Mouse (Mus musculus) midbrain, embryonic 15.5 days (tissue): ENCODE data around the gene Gm20662. TPM values are rescaled to one million over a fixed set of nuclear protein-coding genes. Genes with fewer than 3 reads are reported as not detected.

Source experiments
- ATAC-seq: fragments of 200-750 bp; cut with Nextera tagmentation; replicated peaks from 2 replicates; pipeline ENCODE4 v1.8.0; 2017; ENCODE audit warnings: moderate TSS enrichment
- H3K27ac ChIP-seq: fragments of 300-500 bp; sonication (generic); 2 replicates; pipeline ENCODE4 v1.5.1; 2015; ENCODE audit warnings: mild to moderate bottlenecking, inconsistent platforms
- H3K27me3 ChIP-seq: fragments of 300-500 bp; sonication (generic); replicated peaks from 2 replicates; pipeline ENCODE4 v1.6.1; 2015; ENCODE audit warnings: inconsistent platforms
- H3K36me3 ChIP-seq: fragments of 300-500 bp; sonication (generic); replicated peaks from 2 replicates; pipeline ENCODE4 v1.6.1; 2015; ENCODE audit warnings: inconsistent platforms
- H3K4me1 ChIP-seq: fragments of 300-500 bp; sonication (generic); 2 replicates; pipeline ENCODE4 v1.6.1; 2015; ENCODE audit warnings: inconsistent platforms
- H3K4me2 ChIP-seq: fragments of 300-500 bp; sonication (generic); 2 replicates; pipeline ENCODE4 v1.6.1; 2015; ENCODE audit warnings: inconsistent platforms, mild to moderate bottlenecking, moderate library complexity
- H3K4me3 ChIP-seq: fragments of 300-500 bp; sonication (generic); 2 replicates; pipeline ENCODE4 v1.5.1; 2015; ENCODE audit warnings: mild to moderate bottlenecking, inconsistent platforms
- H3K9ac ChIP-seq: fragments of 300-500 bp; sonication (generic); 2 replicates; pipeline ENCODE4 v1.6.1; 2015; ENCODE audit warnings: mild to moderate bottlenecking, inconsistent platforms
- H3K9me3 ChIP-seq: fragments of 300-500 bp; sonication (generic); 2 replicates; pipeline ENCODE4 v1.6.1; 2016; ENCODE audit warnings: inconsistent platforms
- WGBS: fragments of 180-500 bp; shearing (Covaris S2); methylation state at CpG from one replicate; pipeline ENCODE4 v1.1.7; 2015; ENCODE audit warnings: mixed read lengths; 5-methylcytosine and 5-hydroxymethylcytosine counted together
- polyA plus RNA-seq: library from polyadenylated mRNA; unstranded; fragments of >200 nt; fragmentation: Nextera tagmentation; extraction: Ambion mirVana; gene quantifications from 2 replicates; pipeline ENCODE4 v1.2.1, GENCODE M21; 2015

Gene Gm20662
- polyA plus RNA-seq, 1 experiment from 2014 or later, result 0.50 TPM

- Histone ChIP-seq H3K36me3 (no peaks in the 10 kb centered on the region), H3K9ac (no peak overlapping the region), H3K9me3 (no peaks in the 10 kb centered on the region), H3K27ac (peak overlapping the region; percentile 68), H3K27me3 (peaks cover 11% of the 10 kb centered on the region), H3K4me1 (peaks cover 23% of the 10 kb centered on the region), H3K4me2 (no peak overlapping the region), H3K4me3 (no peak overlapping the region)
- WGBS, result 55% methylated on average over 7 of the region's 7 CpGs
- no peak for ATAC-seq
Observed at GRCm38 (mm10) chr9:107981684-107982605, 14.2 kb upstream of the Gm20662 start.

- peak within 1 kb of the TSS; percentile 25; the same call in 1 of the 2 replicates for H3K4me2 ChIP-seq
- no peak within 1 kb of the TSS; the same call in 1 of the 2 replicates for H3K9ac ChIP-seq
- peaks cover 23% of the 10 kb centered on the region for H3K4me1 ChIP-seq
- no peak within 1 kb of the TSS for H3K4me3 ChIP-seq
- no peak for ATAC-seq
- 58% methylated on average over 14 of the region's 14 CpGs for WGBS
- H3K36me3 ChIP-seq, result no peaks in the 10 kb centered on the region
- H3K27ac ChIP-seq, result peak within 1 kb of the TSS; percentile 68
- peaks cover 11% of the 10 kb centered on the region for H3K27me3 ChIP-seq
- no peaks in the 10 kb centered on the region for H3K9me3 ChIP-seq
Observed at GRCm38 (mm10) chr9:107982681-107983346, 13.3 kb upstream of the Gm20662 start, which contains the start of gene Gm20661. Gene Gm20661 (plus strand): TSS chr9:107983058.

- H3K4me3 ChIP-seq, result no peak overlapping the region
- WGBS, result 53% methylated on average over 4 of the region's 4 CpGs
- peaks cover 11% of the 10 kb centered on the region for H3K27me3 ChIP-seq
- ATAC-seq, result no peak
- H3K4me1 ChIP-seq, result peaks cover 23% of the 10 kb centered on the region
- H3K27ac ChIP-seq, result peak overlapping the region; percentile 68
- H3K4me2 ChIP-seq, result peak overlapping the region; percentile 25; the same call in 1 of the 2 replicates
- no peaks in the 10 kb centered on the region for H3K36me3 ChIP-seq
- H3K9ac ChIP-seq, result no peak overlapping the region
- H3K9me3 ChIP-seq, result no peaks in the 10 kb centered on the region
Observed at GRCm38 (mm10) chr9:107983421-107983890, 12.7 kb upstream of the Gm20662 start.

GRCm38 (mm10) chr9:107984052-107984753 is 11.9 kb upstream of the Gm20662 start:
- Histone ChIP-seq H3K4me1 (peaks cover 23% of the 10 kb centered on the region), H3K4me2 (peak overlapping the region; percentile 96), H3K36me3 (no peaks in the 10 kb centered on the region), H3K9me3 (no peaks in the 10 kb centered on the region), H3K4me3 (peak overlapping the region; percentile 77), H3K9ac (0 out of 2 replicates have a peak overlapping the region, but pooled peaks have one; percentile 55), H3K27me3 (peaks cover 11% of the 10 kb centered on the region), H3K27ac (peak overlapping the region; percentile 28; the same call in 1 of the 2 replicates)
- ATAC-seq, result no peak
- whole genome bisulfite sequencing, result 76% methylated on average over 19 of the region's 19 CpGs

GRCm38 (mm10) chr9:107984754-107985055 is 11.4 kb upstream of the Gm20662 start:
- no peak for ATAC-seq
- H3K9ac ChIP-seq, result peak overlapping the region; percentile 55; the same call in 1 of the 2 replicates
- H3K27ac ChIP-seq, result peak overlapping the region; percentile 28; the same call in 1 of the 2 replicates
- peak overlapping the region; percentile 77 for H3K4me3 ChIP-seq
- 69% methylated on average over 9 of the region's 9 CpGs for WGBS
- peaks cover 23% of the 10 kb centered on the region for H3K4me1 ChIP-seq
- H3K4me2 ChIP-seq, result peak overlapping the region; percentile 96
- H3K36me3 ChIP-seq, result no peaks in the 10 kb centered on the region
- H3K27me3 ChIP-seq, result peaks cover 11% of the 10 kb centered on the region
- H3K9me3 ChIP-seq, result no peaks in the 10 kb centered on the region

- peaks cover 23% of the 10 kb centered on the region for H3K4me1 ChIP-seq
- no peaks in the 10 kb centered on the region for H3K9me3 ChIP-seq
- ATAC-seq, result peak; percentile 88
- H3K27me3 ChIP-seq, result peaks cover 11% of the 10 kb centered on the region
- peak within 1 kb of the TSS; percentile 41 for H3K27ac ChIP-seq
- H3K9ac ChIP-seq, result peak within 1 kb of the TSS; percentile 55
- H3K4me2 ChIP-seq, result peak within 1 kb of the TSS; percentile 96
- peak within 1 kb of the TSS; percentile 77 for H3K4me3 ChIP-seq
- no peaks in the 10 kb centered on the region for H3K36me3 ChIP-seq
- under 1% methylated on average over 57 of the region's 58 CpGs for WGBS
Observed at GRCm38 (mm10) chr9:107985131-107986119, 10.7 kb upstream of the Gm20662 start, which contains the start of gene Inka1. Gene Inka1 (minus strand): TSS chr9:107985879.

GRCm38 (mm10) chr9:107986376-107986775 is 9.8 kb upstream of the Gm20662 start:
- Histone ChIP-seq H3K27me3 (peaks cover 11% of the 10 kb centered on the region), H3K27ac (peak overlapping the region; percentile 41), H3K4me1 (peaks cover 23% of the 10 kb centered on the region), H3K4me2 (peak overlapping the region; percentile 96), H3K9ac (no peak overlapping the region), H3K4me3 (peak overlapping the region; percentile 77), H3K36me3 (no peaks in the 10 kb centered on the region), H3K9me3 (no peaks in the 10 kb centered on the region)
- WGBS, result 7% methylated on average over 18 of the region's 18 CpGs
- ATAC-seq, result peak; percentile 75

GRCm38 (mm10) chr9:107987950-107988349 is 8.2 kb upstream of the Gm20662 start:
- H3K4me2 ChIP-seq, result no peak overlapping the region
- 82% methylated on average over 3 of the region's 3 CpGs for WGBS

GRCm38 (mm10) chr9:107992197-107992596 is 4.0 kb upstream of the Gm20662 start, which contains the start of gene Cdhr4:
Gene Cdhr4 (plus strand): TSS chr9:107992497.
- H3K36me3 ChIP-seq, result no peaks in the 10 kb centered on the region
- H3K9me3 ChIP-seq, result no peaks in the 10 kb centered on the region
- H3K27me3 ChIP-seq, result no peaks in the 10 kb centered on the region
- H3K27ac ChIP-seq, result no peak within 1 kb of the TSS
- no peaks in the 10 kb centered on the region for H3K4me1 ChIP-seq
- no peak for ATAC-seq
- H3K4me2 ChIP-seq, result no peak within 1 kb of the TSS
- no peak within 1 kb of the TSS for H3K4me3 ChIP-seq
- WGBS, result 59% methylated on average over 2 of the region's 2 CpGs
- no peak within 1 kb of the TSS for H3K9ac ChIP-seq

More at GRCm38 (mm10) chr9:107987950-107988349, 8.2 kb upstream of the Gm20662 start:
- Histone ChIP-seq H3K27ac (no peak overlapping the region), H3K36me3 (no peaks in the 10 kb centered on the region), H3K4me1 (peaks cover 23% of the 10 kb centered on the region), H3K27me3 (peaks cover 11% of the 10 kb centered on the region), H3K9me3 (no peaks in the 10 kb centered on the region), H3K9ac (no peak overlapping the region), H3K4me3 (no peak overlapping the region)
- no peak for ATAC-seq

- no peak overlapping the region for H3K4me2 ChIP-seq
- H3K9ac ChIP-seq, result no peak overlapping the region
- no peaks in the 10 kb centered on the region for H3K9me3 ChIP-seq
- H3K36me3 ChIP-seq, result no peaks in the 10 kb centered on the region
- 81% methylated on average over 11 of the region's 11 CpGs for WGBS
- H3K4me1 ChIP-seq, result no peaks in the 10 kb centered on the region
- no peak overlapping the region for H3K27ac ChIP-seq
- ATAC-seq, result no peak
- H3K27me3 ChIP-seq, result no peaks in the 10 kb centered on the region
- H3K4me3 ChIP-seq, result no peak overlapping the region
Observed at GRCm38 (mm10) chr9:107993013-107993412, 3.1 kb upstream of the Gm20662 start.

- no peak overlapping the region for H3K4me3 ChIP-seq
- 69% methylated on average over 2 of the region's 2 CpGs for WGBS
Observed at GRCm38 (mm10) chr9:107994464-107994863, 1.7 kb upstream of the Gm20662 start.

More at GRCm38 (mm10) chr9:107994464-107994863, 1.7 kb upstream of the Gm20662 start:
- Histone ChIP-seq H3K27me3 (no peaks in the 10 kb centered on the region), H3K27ac (no peak overlapping the region), H3K9me3 (no peaks in the 10 kb centered on the region), H3K9ac (no peak overlapping the region), H3K4me2 (no peak overlapping the region), H3K36me3 (no peaks in the 10 kb centered on the region), H3K4me1 (no peaks in the 10 kb centered on the region)
- ATAC-seq, result no peak
